Mouse (Mus musculus) fat pad, adult 2 months (tissue): Measurements from ENCODE around the gene Defb21.

ENCODE experiments used
- DNase-seq: peaks from one replicate; pipeline ENCODE4 v3.0.0-alpha.2; 2011; ENCODE audit warnings: low read depth, low spot score; ENCODE audit errors: extremely low read depth

Gene Defb21

GRCm38 (mm10) chr2:152604057-152604456 lies 31.5 kb downstream of the Defb21 start, which contains the start of gene Defb36:
Defb36 (plus strand) TSS chr2:152604327.
- DNase-seq = no peak

- DNase-seq = no peak
Observed at GRCm38 (mm10) chr2:152607746-152608145, 35.2 kb downstream of the Defb21 start.

GRCm38 (mm10) chr2:152608719-152609118 lies 36.2 kb downstream of the Defb21 start:
- DNase-seq = no peak

GRCm38 (mm10) chr2:152612193-152612592 lies 39.6 kb downstream of the Defb21 start:
- no peak for DNase-seq

- DNase-seq = no peak
Observed at GRCm38 (mm10) chr2:152615563-152615962, 43.0 kb downstream of the Defb21 start.

- no peak for DNase-seq
Observed at GRCm38 (mm10) chr2:152616470-152616869, 43.9 kb downstream of the Defb21 start.

GRCm38 (mm10) chr2:152617374-152617773 lies 44.8 kb downstream of the Defb21 start:
- DNase-seq = no peak

GRCm38 (mm10) chr2:152620367-152621134 lies 48.0 kb downstream of the Defb21 start:
- no peak for DNase-seq

- no peak for DNase-seq
Observed at GRCm38 (mm10) chr2:152622151-152622550, 49.6 kb downstream of the Defb21 start.

GRCm38 (mm10) chr2:152622953-152623352 lies 50.4 kb downstream of the Defb21 start, which contains the start of gene Defb25:
Defb25 (minus strand) TSS chr2:152623053.
- no peak for DNase-seq
